Mouse (Mus musculus): ENCODE data around the gene Surf2. TPM values are rescaled to one million over a fixed set of nuclear protein-coding genes. Genes with fewer than 3 reads are reported as not detected.
"Not testable (repeated sequence)": the region's sequence is repeated elsewhere in the genome, so short reads cannot be mapped to it uniquely, and the experiment has no call there.

The Surf2 gene
- 58.4 and 63.5 TPM in 2 replicates for polyA plus RNA-seq (2015; fragmentation: Nextera tagmentation; extraction: Ambion mirVana)

DNA sequence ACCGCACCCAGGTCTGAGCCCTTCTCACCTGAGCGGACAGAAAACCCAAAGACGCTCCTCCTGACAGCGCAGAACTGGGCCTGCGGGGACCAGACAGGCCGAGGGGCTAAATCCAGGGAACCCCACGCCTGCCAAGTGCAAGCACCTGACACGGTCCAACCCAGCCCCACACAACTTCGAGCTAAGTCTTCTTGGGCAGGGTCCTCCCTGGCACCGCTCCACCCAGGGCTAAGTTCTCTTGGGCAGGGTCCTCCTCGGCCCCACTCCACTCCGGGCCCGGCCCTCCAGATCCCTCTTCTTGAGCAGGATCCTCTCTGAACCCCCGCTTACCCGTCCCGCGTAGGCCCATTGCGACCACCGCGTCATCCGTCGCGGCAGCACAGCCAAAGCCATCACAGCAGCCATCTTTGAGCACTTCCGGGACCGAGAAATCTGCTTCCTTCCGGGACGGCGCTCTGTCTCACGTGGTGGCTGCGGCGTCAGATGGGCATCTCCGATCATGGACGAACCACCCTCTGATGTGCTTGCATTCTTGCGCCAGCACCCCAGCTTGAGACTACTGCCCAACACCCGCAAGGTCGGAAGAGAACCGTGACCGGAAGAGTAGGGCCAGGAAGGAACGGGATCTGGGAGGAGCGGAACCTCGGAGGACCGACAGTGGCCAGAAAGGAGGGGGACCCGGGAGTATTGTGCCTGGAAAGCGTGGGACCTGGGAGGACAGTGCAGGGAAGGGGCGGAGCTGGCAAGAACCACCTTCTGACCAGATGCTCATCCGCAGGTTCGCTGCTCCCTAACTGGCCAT is at the start of gene Surf2, which contains the start of gene Surf1:
Gene Surf2, plus strand, starts transcription at position 441 of the 802 bp plus-strand sequence.
Gene Surf1, minus strand, starts transcription at position 604 of the 802 bp plus-strand sequence.
- H3K27ac ChIP-seq: peak within 1 kb of the TSS; percentile 84
- H3K4me3 ChIP-seq: peak within 1 kb of the TSS; percentile 74
- no peaks in the 10 kb centered on the region for H3K9me3 ChIP-seq
- peak within 1 kb of the TSS; percentile 93 for H3K4me2 ChIP-seq
- H3K4me1 ChIP-seq: peaks cover 47% of the 10 kb centered on the region
- 2% methylated on average over 47 of the region's 47 CpGs for WGBS
- H3K9ac ChIP-seq: peak within 1 kb of the TSS; percentile 71
- ATAC-seq (replicated peaks): peak; percentile 85
- peaks cover 51% of the 10 kb centered on the region for H3K36me3 ChIP-seq (replicated peaks)
- H3K27me3 ChIP-seq (replicated peaks): no peaks in the 10 kb centered on the region

- Histone ChIP-seq H3K4me1 (no peaks in the 10 kb centered on the region), H3K27ac (no peak overlapping the region), H3K27me3 (replicated peaks) (no peaks in the 10 kb centered on the region), H3K36me3 (replicated peaks) (no peaks in the 10 kb centered on the region), H3K9me3 (no peaks in the 10 kb centered on the region), H3K4me2 (no peak overlapping the region), H3K9ac (no peak overlapping the region), H3K4me3 (no peak overlapping the region)
- 62% methylated on average over 6 of the region's 6 CpGs for WGBS
- ATAC-seq (replicated peaks): no peak
These were observed 45.5 kb upstream of the Surf2 start for GRCm38 (mm10) chr2:26870666-26871065.

DNA sequence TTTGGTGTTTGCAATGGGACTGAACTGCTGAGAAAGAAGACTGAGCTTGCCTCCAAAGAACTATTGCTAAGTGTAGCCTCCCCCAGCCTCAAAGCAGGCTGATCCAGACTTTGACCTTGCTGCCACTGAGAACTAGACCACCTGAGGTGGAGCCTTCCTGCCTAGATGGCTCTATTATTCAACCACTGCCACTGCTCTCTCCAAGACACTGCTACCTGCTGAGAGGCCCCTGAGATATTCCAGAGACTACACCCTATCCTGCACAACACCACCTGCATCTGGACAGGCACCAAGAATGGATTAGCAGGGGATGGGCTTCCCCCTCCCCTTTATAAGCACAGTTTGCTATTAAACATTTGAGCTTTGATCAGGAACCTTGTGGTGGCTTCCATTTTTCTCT is 37.6 kb upstream of the Surf2 start:
- Histone ChIP-seq H3K9ac (no peak overlapping the region), H3K27me3 (replicated peaks) (no peaks in the 10 kb centered on the region), H3K4me2 (no peak overlapping the region), H3K4me1 (no peaks in the 10 kb centered on the region), H3K9me3 (no peaks in the 10 kb centered on the region), H3K27ac (no peak overlapping the region), H3K4me3 (no peak overlapping the region), H3K36me3 (replicated peaks) (no peaks in the 10 kb centered on the region)
- ATAC-seq (replicated peaks): no peak

DNA sequence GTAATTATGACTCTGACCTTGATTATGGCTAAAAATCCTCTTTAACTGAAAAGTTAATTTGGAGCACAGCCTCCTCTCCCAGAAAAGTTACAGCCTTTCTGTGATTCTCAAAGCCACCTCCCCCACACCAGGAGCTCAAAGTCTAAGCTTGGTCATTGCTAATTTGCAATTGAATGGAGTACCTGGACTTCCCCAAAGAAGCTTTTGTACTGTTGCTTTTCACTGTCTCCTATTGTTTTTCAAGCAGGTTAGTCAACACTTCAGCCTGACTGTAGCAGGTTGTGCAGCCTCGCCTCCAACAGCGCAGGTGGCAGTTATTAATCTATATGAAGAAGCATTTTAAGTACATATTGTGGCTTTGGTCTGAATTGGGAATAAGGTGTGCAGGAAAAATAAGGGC is 30.6 kb upstream of the Surf2 start:
- H3K4me3 ChIP-seq; H3K27ac ChIP-seq; H3K27me3 ChIP-seq (replicated peaks); H3K4me2 ChIP-seq; ATAC-seq (replicated peaks); H3K9me3 ChIP-seq; H3K9ac ChIP-seq; H3K4me1 ChIP-seq: not testable (repeated sequence)
- WGBS: 69% methylated on average over 2 of the region's 2 CpGs
- H3K36me3 ChIP-seq (replicated peaks): peaks cover 16% of the 10 kb centered on the region; the same call in 1 of the 2 replicates

DNA sequence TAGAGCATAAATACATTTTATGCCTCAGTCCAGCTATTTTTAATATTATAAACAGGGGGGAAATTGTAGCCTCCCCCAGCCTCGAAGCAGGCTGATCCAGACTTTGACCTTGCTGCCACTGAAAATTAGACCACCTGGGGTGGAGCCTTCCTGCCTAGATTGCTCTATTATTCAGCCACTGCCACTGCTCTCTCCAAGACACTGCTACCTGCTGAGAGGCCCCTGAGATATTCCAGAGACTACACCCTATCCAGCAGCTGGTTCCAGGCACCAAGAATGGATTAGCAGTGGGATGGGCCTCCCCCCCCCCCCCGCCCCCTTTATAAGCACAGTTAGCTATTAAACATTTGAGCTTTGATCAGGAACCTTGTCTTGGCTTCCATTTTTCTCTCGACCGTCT is 30.0 kb upstream of the Surf2 start:
- H3K27ac ChIP-seq; H3K4me1 ChIP-seq; H3K4me3 ChIP-seq; H3K9ac ChIP-seq; H3K9me3 ChIP-seq; H3K27me3 ChIP-seq (replicated peaks); H3K4me2 ChIP-seq; ATAC-seq (replicated peaks): not testable (repeated sequence)
- peaks cover 21% of the 10 kb centered on the region; the same call in 1 of the 2 replicates for H3K36me3 ChIP-seq (replicated peaks)
- 49% methylated on average over 4 of the region's 4 CpGs for WGBS

DNA sequence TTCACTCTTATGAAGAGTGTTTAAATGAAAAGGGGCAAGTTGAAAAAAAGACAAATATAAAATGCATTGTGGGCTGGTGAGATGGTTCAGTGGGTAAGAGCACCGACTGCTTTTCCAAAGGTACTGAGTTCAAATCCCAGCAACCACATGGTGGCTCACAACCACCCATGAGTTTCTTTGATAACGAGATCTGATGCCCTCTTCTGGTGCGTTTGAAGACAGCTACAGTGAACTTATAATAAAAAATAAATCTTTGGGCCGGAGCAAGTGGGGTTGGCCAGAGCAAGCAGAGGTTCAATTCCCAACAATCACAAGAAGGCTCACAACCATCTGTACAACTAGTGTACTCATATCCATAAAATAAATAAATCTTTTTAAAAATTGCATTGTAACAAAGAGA is 20.3 kb upstream of the Surf2 start:
- 94% methylated on average over 4 of the region's 4 CpGs for WGBS
- no peak for ATAC-seq (replicated peaks)
- H3K4me1 ChIP-seq: peaks cover 3% of the 10 kb centered on the region
- H3K27me3 ChIP-seq (replicated peaks): no peaks in the 10 kb centered on the region
- no peak overlapping the region for H3K9ac ChIP-seq
- H3K4me3 ChIP-seq: no peak overlapping the region
- H3K9me3 ChIP-seq: no peaks in the 10 kb centered on the region
- H3K4me2 ChIP-seq: no peak overlapping the region
- H3K27ac ChIP-seq: no peak overlapping the region
- peaks cover 65% of the 10 kb centered on the region for H3K36me3 ChIP-seq (replicated peaks)

- whole genome bisulfite sequencing: 92% methylated on average over 1 of the region's 1 CpGs
- no peaks in the 10 kb centered on the region for H3K27me3 ChIP-seq (replicated peaks)
- no peaks in the 10 kb centered on the region for H3K9me3 ChIP-seq
- H3K4me3 ChIP-seq: no peak overlapping the region
- H3K9ac ChIP-seq: no peak overlapping the region
- no peak overlapping the region for H3K4me2 ChIP-seq
- H3K36me3 ChIP-seq (replicated peaks): peaks cover 36% of the 10 kb centered on the region
- H3K4me1 ChIP-seq: peaks cover 27% of the 10 kb centered on the region
- H3K27ac ChIP-seq: no peak overlapping the region
- no peak for ATAC-seq (replicated peaks)
These were observed 15.4 kb upstream of the Surf2 start for GRCm38 (mm10) chr2:26900731-26901130.

GRCm38 (mm10) chr2:26901834-26902400 is 14.2 kb upstream of the Surf2 start:
- Histone ChIP-seq H3K36me3 (replicated peaks) (peaks cover 33% of the 10 kb centered on the region), H3K4me2 (peak overlapping the region; percentile 69), H3K4me1 (peaks cover 27% of the 10 kb centered on the region), H3K27me3 (replicated peaks) (no peaks in the 10 kb centered on the region), H3K9ac (peak overlapping the region; percentile 71), H3K4me3 (peak overlapping the region; percentile 76), H3K9me3 (no peaks in the 10 kb centered on the region), H3K27ac (no peak overlapping the region)
- ATAC-seq (replicated peaks): no peak
- WGBS: 10% methylated on average over 7 of the region's 7 CpGs

DNA sequence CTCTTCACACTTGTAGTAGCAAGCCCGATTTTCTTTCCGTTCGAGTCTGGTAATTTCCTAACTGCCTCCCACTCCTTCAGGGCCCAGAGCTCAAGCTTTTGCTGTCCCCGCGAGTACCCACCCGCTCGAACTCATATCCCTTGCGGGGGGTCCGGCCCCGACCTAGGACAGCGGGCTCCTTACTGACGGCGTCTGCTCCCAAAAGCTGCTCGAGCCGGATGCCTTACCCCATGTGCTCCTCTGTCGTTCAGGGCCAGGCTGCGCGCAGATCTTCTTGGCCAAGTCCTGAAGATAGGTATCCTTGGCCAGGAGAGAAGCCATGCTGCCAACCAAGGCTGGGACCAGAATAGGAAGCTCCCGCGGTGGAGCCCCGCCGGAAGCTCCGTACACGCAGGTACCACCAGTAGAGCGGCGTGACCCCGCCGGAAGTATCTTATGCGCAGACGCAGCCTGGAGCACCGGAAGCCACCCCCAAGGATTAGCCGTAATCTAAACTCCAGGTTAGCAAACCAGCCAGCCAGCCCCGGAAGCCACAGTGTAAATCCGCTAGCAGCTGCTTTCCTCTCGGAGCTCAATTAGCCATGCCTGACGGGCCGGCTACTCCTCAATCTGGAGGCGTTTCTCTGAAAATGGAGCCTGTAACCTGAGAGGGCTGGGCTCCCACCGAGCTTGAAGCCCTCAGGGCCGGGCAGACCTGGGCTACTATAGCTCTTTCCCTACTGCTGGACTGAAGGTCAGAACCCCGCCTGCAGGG is 13.5 kb upstream of the Surf2 start, which contains the start of gene Surf6:
Gene Surf6, minus strand, starts transcription at position 413 of the 754 bp plus-strand sequence.
- Histone ChIP-seq H3K4me3 (peak within 1 kb of the TSS; percentile 76), H3K9ac (peak within 1 kb of the TSS; percentile 71), H3K9me3 (no peaks in the 10 kb centered on the region), H3K4me1 (peaks cover 31% of the 10 kb centered on the region), H3K36me3 (replicated peaks) (peaks cover 35% of the 10 kb centered on the region), H3K27me3 (replicated peaks) (no peaks in the 10 kb centered on the region), H3K4me2 (peak within 1 kb of the TSS; percentile 69), H3K27ac (peak within 1 kb of the TSS; percentile 89)
- peak; percentile 96 for ATAC-seq (replicated peaks)
- WGBS: under 1% methylated on average over 41 of the region's 41 CpGs

DNA sequence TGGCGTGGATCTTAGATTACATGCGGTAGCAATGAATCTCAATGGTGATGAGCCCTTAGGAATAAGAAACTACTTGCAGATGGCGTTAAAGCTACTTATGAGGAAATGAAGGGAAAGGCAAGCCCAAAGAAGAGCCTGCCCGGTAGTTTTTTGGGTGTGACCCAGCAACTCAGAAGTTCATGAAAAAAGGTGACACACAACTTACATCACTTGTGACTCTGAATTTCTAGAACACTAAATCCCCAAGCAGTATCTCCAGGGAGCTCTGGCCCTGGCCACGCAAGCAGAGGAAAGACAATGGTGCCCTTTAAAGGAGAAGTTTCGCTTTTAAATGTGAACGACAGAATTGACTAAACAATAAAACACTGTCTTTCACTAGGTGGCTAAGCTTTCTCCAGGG is 12.9 kb upstream of the Surf2 start:
- H3K9me3 ChIP-seq: no peaks in the 10 kb centered on the region
- H3K27me3 ChIP-seq (replicated peaks): no peaks in the 10 kb centered on the region
- ATAC-seq (replicated peaks): no peak
- peaks cover 36% of the 10 kb centered on the region for H3K4me1 ChIP-seq
- H3K36me3 ChIP-seq (replicated peaks): peaks cover 34% of the 10 kb centered on the region
- peak overlapping the region; percentile 76 for H3K4me3 ChIP-seq
- peak overlapping the region; percentile 89 for H3K27ac ChIP-seq
- peak overlapping the region; percentile 63 for H3K9ac ChIP-seq
- peak overlapping the region; percentile 69 for H3K4me2 ChIP-seq
- WGBS: 16% methylated on average over 7 of the region's 7 CpGs

GRCm38 (mm10) chr2:26905936-26906335 is 10.2 kb upstream of the Surf2 start:
- ATAC-seq (replicated peaks): no peak
- Histone ChIP-seq H3K9ac (no peak overlapping the region), H3K4me2 (no peak overlapping the region), H3K36me3 (replicated peaks) (peaks cover 25% of the 10 kb centered on the region; the same call in 1 of the 2 replicates), H3K27ac (no peak overlapping the region), H3K27me3 (replicated peaks) (no peaks in the 10 kb centered on the region), H3K4me1 (peaks cover 48% of the 10 kb centered on the region), H3K9me3 (no peaks in the 10 kb centered on the region), H3K4me3 (no peak overlapping the region)
- 87% methylated on average over 2 of the region's 2 CpGs for WGBS

- Histone ChIP-seq H3K36me3 (replicated peaks) (peaks cover 25% of the 10 kb centered on the region; the same call in 1 of the 2 replicates), H3K9me3 (no peaks in the 10 kb centered on the region), H3K4me2 (no peak overlapping the region), H3K27ac (no peak overlapping the region), H3K27me3 (replicated peaks) (no peaks in the 10 kb centered on the region), H3K4me3 (no peak overlapping the region), H3K4me1 (peaks cover 43% of the 10 kb centered on the region), H3K9ac (no peak overlapping the region)
- ATAC-seq (replicated peaks): no peak
- WGBS: 96% methylated on average over 3 of the region's 3 CpGs
These were observed 9.7 kb upstream of the Surf2 start for GRCm38 (mm10) chr2:26906431-26906830.
